Mouse (Mus musculus): ENCODE data around the gene Hamp2.
A peak's percentile ranks its signal among the peaks of the same experiment; 100 is the strongest.
"Not testable (repeated sequence)": the region's sequence is repeated elsewhere in the genome, so short reads cannot be mapped to it uniquely, and the experiment has no call there.

Hamp2 gene

GRCm38 (mm10) chr7:30924581-30924980 is at the start of gene Hamp2:
Gene Hamp2 (minus strand): TSS chr7:30924681.
- DNase-seq (ENCODE audit: low read depth): not testable (repeated sequence)

DNA sequence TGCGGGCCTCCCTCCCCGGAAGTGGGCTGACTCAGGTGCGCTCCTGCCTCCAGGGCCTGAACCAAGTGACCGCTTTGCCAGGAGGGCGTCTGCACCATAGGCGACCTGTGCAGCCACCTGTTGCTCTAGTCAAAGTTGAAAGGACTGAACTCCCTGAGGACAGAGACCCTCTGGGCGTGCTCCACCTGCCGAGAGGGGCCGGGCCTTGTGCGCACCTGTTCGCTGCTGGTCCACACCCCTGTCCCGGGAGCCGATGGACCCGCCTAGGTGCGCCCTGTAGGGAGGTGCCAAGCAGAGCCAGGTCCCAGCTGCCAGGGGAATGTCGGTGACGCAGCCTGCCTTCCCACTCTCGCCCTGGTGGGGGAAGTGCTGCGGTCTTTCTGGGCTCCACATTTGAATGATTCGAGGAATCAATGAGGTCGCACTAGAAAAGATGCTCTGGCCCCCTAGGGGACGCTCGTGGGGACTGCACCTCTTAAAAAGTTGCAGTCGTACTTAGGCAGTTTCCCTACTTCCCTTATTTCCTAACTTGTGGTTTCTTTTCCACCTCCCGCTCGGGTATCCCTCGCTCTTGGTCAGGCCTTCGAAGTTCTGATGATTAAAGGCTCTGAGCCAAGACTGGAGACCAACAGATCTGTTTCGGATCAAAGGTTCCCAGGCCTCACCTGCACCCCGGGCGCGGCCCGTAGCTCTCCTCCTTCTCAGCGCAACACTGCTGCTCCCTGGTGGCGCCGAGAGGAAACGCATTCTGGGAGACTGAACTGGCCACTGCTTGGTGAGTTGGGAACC is 49.2 kb upstream of the Hamp2 start, which contains the start of gene Fam187b:
Gene Fam187b (plus strand): TSS at position 290 of the 789 bp plus-strand sequence.
- DNase-seq (ENCODE audit: low read depth): peak; percentile 95

GRCm38 (mm10) chr7:30973251-30973500 is 48.7 kb upstream of the Hamp2 start, which contains the start of gene Lsr:
Gene Lsr (minus strand): TSS chr7:30973464.
- DNase-seq (ENCODE audit: low read depth): no peak

GRCm38 (mm10) chr7:30972426-30973250 is 48.2 kb upstream of the Hamp2 start:
- DNase-seq (ENCODE audit: low read depth): no peak

DNA sequence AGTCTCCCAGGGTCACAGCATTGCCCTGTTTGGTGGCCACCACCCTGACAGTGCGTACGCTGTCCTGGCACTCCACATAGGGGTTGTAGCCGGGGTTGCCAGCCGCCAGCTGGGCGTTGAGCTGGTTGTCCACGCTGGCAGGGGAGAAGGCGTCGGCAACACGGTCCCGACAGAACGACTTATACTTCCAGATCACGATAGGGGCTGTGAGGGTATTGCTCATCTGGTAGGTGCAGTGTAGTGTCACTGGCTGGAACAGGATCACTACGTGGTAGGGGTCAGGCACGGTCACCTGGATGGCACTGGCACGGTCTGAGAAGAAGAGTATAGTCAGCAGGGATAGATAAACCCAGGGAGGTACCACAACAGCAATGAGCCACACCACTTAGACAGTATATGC is 47.4 kb upstream of the Hamp2 start:
- DNase-seq (ENCODE audit: low read depth): no peak

DNA sequence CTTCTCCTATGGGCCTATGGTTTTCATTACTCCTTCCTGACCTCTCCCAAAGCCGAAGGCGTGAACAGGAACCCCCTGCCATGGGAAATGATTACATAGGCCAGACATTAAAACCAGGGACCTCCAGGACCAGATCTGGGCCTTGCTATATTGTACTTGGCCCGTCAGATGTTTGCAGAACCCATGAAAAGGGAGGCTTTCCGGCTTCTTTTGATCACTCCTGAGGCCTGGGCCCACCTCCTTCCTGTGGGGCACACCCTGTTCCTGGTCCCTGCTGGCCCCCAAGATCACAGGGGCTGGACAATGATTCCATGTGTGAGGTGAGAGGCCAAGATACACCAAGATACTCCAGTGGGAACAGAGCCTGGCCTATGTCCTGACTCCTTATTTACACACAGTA is 44.7 kb upstream of the Hamp2 start:
- no peak for DNase-seq (ENCODE audit: low read depth)

DNA sequence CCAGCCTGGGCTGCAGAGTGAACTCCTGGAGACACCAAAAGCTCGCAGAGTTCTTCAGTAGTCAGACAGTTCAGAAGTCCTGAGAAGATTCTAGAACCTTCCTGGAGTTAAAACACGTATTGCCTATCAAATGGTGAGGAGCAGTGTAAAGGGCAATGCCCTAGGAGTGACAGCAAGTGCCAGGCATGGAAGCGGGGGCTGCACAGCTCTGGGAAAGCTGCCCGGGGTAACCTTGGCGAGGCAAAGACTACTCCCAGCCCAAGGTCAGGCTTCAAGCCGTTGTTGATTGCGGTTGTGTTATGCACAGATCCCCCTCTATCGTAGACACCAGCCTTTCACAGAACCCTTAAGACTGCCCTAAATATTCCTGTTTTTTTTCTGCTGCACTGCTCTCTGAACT is 44.1 kb upstream of the Hamp2 start:
- DNase-seq (ENCODE audit: low read depth): no peak

- no peak for DNase-seq (ENCODE audit: low read depth)
These were observed 42.2 kb upstream of the Hamp2 start for GRCm38 (mm10) chr7:30966657-30967056.

DNA sequence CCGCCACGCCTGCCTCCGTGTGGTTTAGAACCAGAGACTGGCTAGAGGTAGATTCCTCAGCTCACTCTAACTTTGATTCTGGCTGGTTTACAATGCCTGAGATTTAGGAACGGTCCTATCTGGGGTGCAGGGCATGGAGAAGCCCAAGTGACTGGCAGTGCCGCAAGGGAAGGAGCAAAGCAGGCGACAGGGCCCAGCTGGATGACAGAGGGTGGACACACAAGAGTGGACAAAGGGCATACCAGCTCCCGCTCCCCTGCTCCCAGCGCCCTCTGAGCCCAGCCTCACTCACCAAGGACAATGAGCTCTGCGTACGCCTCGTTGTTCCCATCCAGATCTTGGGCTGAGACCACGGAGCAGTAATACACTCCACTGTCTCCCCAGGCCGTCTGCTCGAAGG is 41.2 kb upstream of the Hamp2 start:
- no peak for DNase-seq (ENCODE audit: low read depth)

DNA sequence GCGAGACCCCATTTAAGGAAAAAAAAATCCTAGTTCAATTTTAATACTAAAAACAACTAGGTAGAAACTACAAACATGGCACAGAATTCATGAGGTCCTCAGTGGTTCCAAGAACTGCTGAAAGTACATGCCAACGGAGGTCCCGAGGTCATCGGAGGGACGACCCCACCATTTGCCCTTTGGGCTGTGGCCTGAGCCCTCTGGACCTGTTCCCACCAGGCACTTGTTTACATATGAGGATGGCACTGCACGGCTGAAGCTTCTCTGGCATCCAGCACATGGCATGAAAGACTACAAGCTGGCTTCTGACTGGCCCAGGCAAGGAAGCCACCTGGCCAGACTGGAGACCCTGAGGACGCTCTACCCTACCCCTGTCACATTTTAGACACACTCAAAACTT is 39.9 kb upstream of the Hamp2 start:
- no peak for DNase-seq (ENCODE audit: low read depth)

DNA sequence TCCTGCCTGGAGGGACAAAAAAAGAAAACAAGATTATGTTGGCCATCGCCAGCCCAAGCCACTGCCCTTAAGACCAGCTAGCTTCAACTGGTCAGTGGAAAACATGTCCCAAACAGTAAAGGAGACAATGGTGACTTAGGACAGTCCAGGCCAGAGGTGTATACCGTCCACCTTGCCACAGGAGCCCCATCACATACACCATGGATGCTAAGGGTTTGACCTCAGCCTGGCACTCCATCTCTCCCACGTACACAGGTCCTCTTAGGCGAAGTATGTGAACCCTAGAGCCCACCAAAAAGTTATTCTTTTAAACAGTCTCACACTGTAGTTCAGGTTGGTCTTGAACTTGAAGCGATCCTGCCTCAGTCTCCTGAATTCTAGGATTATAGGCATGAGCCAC is 38.4 kb upstream of the Hamp2 start:
- no peak for DNase-seq (ENCODE audit: low read depth)

DNA sequence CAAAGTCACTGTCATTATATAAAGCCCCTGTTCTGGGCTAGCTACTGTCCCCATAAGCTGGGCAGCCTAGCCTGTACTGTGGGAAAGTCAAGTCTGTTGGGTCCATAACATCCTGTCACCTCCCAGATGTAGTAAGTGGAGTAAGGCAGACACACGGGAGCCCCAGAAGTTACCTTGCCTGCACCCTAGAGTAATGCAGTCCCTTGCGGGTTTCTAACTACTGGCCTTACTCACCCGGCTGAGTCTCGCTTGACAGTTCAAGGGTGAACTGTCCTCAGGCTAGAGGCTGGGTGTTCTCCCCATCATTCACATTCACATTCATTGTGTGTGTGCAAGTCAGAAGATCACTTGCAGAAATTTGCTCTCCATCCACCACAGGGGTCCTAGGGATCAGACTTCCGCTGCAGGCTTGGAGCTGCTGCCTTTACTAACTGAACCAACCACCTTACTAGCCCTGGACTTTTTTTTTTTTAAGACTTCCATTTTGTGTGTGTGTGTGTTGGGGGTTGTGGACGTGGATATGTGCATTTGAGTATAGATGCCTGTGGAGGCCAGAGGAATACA is 35.4 kb upstream of the Hamp2 start:
- DNase-seq (ENCODE audit: low read depth): no peak

GRCm38 (mm10) chr7:30958866-30959487 is 34.5 kb upstream of the Hamp2 start:
- no peak for DNase-seq (ENCODE audit: low read depth)

GRCm38 (mm10) chr7:30958109-30958865 is 33.8 kb upstream of the Hamp2 start:
- no peak for DNase-seq (ENCODE audit: low read depth)

GRCm38 (mm10) chr7:30957367-30957783 is 32.9 kb upstream of the Hamp2 start:
- peak; percentile 96 for DNase-seq (ENCODE audit: low read depth)

GRCm38 (mm10) chr7:30956756-30957366 is 32.4 kb upstream of the Hamp2 start, which contains the start of gene Usf2:
Gene Usf2 (minus strand): TSS chr7:30956803.
- peak; percentile 86 for DNase-seq (ENCODE audit: low read depth)

GRCm38 (mm10) chr7:30956357-30956751 is 31.9 kb upstream of the Hamp2 start:
- peak; percentile 78 for DNase-seq (ENCODE audit: low read depth)

- DNase-seq (ENCODE audit: low read depth): peak; percentile 83
These were observed 31.3 kb upstream of the Hamp2 start for GRCm38 (mm10) chr7:30955584-30956356.

DNA sequence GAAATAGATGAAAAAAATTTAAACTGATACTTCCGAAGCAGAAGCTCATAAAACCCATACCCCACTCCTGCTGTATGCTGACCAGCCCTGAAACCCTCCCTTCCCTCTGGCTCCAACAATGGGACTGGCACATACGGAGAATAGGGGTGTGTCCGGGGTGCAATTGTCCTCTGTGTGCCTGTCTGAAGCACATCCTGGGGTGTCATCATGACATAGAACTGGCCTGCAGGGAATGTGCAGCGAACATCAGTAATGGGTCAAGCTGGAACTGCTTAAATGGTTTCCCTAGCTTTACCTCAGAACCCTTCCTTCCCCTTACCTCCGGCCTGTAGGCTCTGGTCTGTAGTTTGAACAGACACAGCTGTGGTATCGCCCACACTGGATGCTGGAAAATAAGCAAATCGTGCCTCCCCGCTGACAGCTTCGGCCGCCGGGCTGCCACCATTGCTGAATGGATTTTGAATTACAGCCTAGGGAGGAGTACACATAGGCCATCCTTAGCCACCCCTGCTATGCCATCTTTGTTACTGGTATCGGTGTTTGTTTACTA is 30.6 kb upstream of the Hamp2 start:
- DNase-seq (ENCODE audit: low read depth): no peak

GRCm38 (mm10) chr7:30954036-30954435 is 29.6 kb upstream of the Hamp2 start:
- DNase-seq (ENCODE audit: low read depth): no peak

All from naive thymus-derived CD4-positive, alpha-beta T cell, adult 2 months (primary cell).